Mouse (Mus musculus) liver, adult 2 months (tissue): ENCODE results near the gene Kcnd3. TPM values are rescaled to one million over a fixed set of nuclear protein-coding genes. Genes with fewer than 3 reads are reported as not detected.

Experiments used
- DNase-seq: peaks from one replicate; pipeline ENCODE4 v3.0.0-alpha.2; 2011; ENCODE audit warnings: low read depth, low spot score; ENCODE audit errors: extremely low read depth
- H3K27ac ChIP-seq: fragments of 200-500 bp; replicated peaks from 2 replicates; pipeline ENCODE4 v1.5.1; 2012; ENCODE audit warnings: low read depth, mild to moderate bottlenecking, control low read depth, inconsistent platforms, low read length; ENCODE audit not compliant: insufficient read depth
- H3K27me3 ChIP-seq: fragments of 200-500 bp; 2 replicates; pipeline ENCODE4 v1.6.1; 2012; ENCODE audit warnings: mild to moderate bottlenecking, moderate library complexity, low read length, inconsistent platforms; ENCODE audit not compliant: control insufficient read depth, insufficient read depth
- H3K36me3 ChIP-seq: fragments of 200-500 bp; 2 replicates; pipeline ENCODE4 v1.6.1; 2012; ENCODE audit warnings: low read length, inconsistent platforms; ENCODE audit not compliant: control insufficient read depth, insufficient read depth
- H3K4me1 ChIP-seq: fragments of 200-500 bp; 2 replicates; pipeline ENCODE4 v1.6.1; 2011; ENCODE audit warnings: low read length; ENCODE audit not compliant: control insufficient read depth, insufficient read depth
- H3K4me3 ChIP-seq: fragments of 200-500 bp; 2 replicates; pipeline ENCODE4 v1.5.1; 2011; ENCODE audit warnings: low read depth, mild to moderate bottlenecking, control low read depth, low read length, moderate library complexity; ENCODE audit not compliant: insufficient read depth
- H3K79me2 ChIP-seq: fragments of 200-500 bp; 2 replicates; pipeline ENCODE4 v1.6.1; 2012; ENCODE audit warnings: inconsistent platforms, mild to moderate bottlenecking, low read length, moderate library complexity; ENCODE audit not compliant: control insufficient read depth, insufficient read depth
- H3K9ac ChIP-seq: fragments of 200-500 bp; 2 replicates; pipeline ENCODE4 v1.6.1; 2012; ENCODE audit warnings: low read depth, mild to moderate bottlenecking, control low read depth, inconsistent platforms, low read length
- CTCF ChIP-seq: fragments of 200-500 bp; IDR thresholded peaks from 2 replicates; pipeline ENCODE4 v1.5.1; 2011; ENCODE audit warnings: low read depth, low read length, control low read depth
- POLR2A ChIP-seq: fragments of 200-500 bp; IDR thresholded peaks from 2 replicates; pipeline ENCODE4 v1.6.1; 2011; ENCODE audit warnings: low read length, control low read depth; ENCODE audit not compliant: insufficient read depth; ENCODE audit errors: extremely low read depth
- WGBS: fragments of 180-500 bp; shearing (Covaris S2); methylation state at CpG from one replicate; pipeline ENCODE4 v1.1.7; 2018; 5-methylcytosine and 5-hydroxymethylcytosine counted together
- polyA plus RNA-seq: library from polyadenylated mRNA; depleted of rRNA; stranded (reverse); fragments of >200 nt; gene quantifications from 2 replicates; pipeline ENCODE4 v1.2.3, GENCODE M21; 2012
- total RNA-seq: library from RNA; depleted of rRNA; stranded (reverse); fragments of >200 nt; gene quantifications from 2 replicates; pipeline ENCODE4 v1.2.3, GENCODE M21; 2014

Kcnd3 gene
- total and polyA plus RNA-seq, 2 experiments, result under 0.01 to 0.04 TPM

- TF ChIP-seq CTCF, result no peak
- Histone ChIP-seq H3K4me3 (no peak overlapping the region), H3K27ac (no peak overlapping the region), H3K9ac (no peak overlapping the region), H3K79me2 (no peaks in the 10 kb centered on the region), H3K27me3 (no peaks in the 10 kb centered on the region), H3K4me1 (no peaks in the 10 kb centered on the region), H3K36me3 (no peaks in the 10 kb centered on the region)
- 49% methylated on average over 6 of the region's 6 CpGs for WGBS
- no peak for DNase-seq
Measured at GRCm38 (mm10) chr3:105569310-105569752, 117.2 kb downstream of the Kcnd3 start.

DNA sequence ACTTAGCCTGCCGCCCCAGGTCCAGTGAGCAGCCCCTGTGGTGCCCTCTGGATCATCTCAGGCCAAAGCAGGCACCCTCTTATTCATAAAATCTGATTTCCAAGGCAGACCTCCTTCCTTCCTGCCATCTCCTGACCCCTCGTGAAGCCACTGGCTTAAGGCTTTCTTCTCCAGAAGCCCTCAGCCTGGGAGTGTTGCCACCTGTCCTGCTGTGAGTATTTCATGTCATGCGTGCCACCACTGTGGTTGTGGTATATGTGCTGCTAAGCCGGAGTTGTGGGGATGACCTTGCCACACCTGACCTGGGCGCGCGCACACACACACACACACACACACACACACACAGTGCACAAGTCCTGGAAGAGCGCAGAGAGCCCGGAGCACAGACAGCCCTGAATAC lies 117.8 kb downstream of the Kcnd3 start:
- Histone ChIP-seq H3K79me2 (no peaks in the 10 kb centered on the region), H3K27me3 (no peaks in the 10 kb centered on the region), H3K9ac (no peak overlapping the region), H3K4me1 (no peaks in the 10 kb centered on the region), H3K36me3 (no peaks in the 10 kb centered on the region), H3K27ac (no peak overlapping the region), H3K4me3 (no peak overlapping the region)
- no peak for DNase-seq
- WGBS, result 65% methylated on average over 9 of the region's 9 CpGs
- TF ChIP-seq POLR2A, result no peak
- TF ChIP-seq CTCF, result no peak

DNA sequence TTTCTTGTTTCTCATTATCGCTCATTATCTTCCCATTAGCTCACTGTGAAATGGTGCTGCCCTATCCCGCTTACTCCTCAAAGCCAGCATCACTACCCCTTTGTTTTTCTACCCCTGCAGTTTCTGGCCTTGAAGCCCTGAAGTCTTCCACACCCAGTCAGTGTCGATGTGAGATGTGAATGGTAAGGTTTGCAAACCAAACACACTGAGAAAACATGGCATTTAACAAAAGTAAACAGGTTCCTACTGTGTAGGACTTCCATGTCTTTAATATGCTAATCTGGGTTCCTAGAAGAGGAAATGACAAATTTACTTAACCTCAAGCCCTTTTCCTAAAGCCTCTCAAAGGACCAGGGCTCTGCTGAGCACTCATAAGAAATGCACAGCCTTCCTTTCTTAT lies 118.7 kb downstream of the Kcnd3 start:
- H3K4me1 ChIP-seq, result no peaks in the 10 kb centered on the region
- no peak overlapping the region for H3K9ac ChIP-seq
- no peak overlapping the region for H3K4me3 ChIP-seq
- no peak for DNase-seq
- H3K27ac ChIP-seq, result no peak overlapping the region
- 20% methylated on average over 3 of the region's 3 CpGs for WGBS
- TF ChIP-seq POLR2A (no peak), CTCF (no peak)
- H3K27me3 ChIP-seq, result no peaks in the 10 kb centered on the region
- H3K79me2 ChIP-seq, result no peaks in the 10 kb centered on the region
- no peaks in the 10 kb centered on the region for H3K36me3 ChIP-seq

- no peak for DNase-seq
- TF ChIP-seq CTCF (no peak), POLR2A (no peak)
- Histone ChIP-seq H3K27me3 (no peaks in the 10 kb centered on the region), H3K9ac (no peak overlapping the region), H3K79me2 (no peaks in the 10 kb centered on the region), H3K27ac (no peak overlapping the region), H3K4me3 (no peak overlapping the region), H3K4me1 (no peaks in the 10 kb centered on the region), H3K36me3 (no peaks in the 10 kb centered on the region)
- WGBS, result 61% methylated on average over 1 of the region's 1 CpGs
Measured at GRCm38 (mm10) chr3:105571944-105572343, 119.8 kb downstream of the Kcnd3 start.

DNA sequence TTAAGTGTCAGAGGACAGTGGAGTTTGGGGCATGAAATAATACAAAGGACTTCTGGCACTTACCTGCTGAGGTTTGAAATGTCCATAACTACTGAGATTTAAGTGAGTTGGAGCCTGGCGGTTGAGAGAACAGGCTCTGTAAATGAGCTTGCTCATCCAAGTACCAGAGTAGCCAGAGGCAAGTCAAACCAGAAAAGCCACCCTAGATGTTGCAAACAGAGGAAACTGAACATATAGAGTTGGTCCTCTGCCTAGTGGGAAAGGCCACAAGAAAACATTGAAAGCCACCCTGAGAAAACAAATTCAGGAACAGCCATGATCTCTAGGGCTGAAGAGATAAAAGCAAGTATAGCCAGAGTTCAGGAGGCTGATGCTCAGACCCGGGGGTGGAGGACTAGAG lies 121.0 kb downstream of the Kcnd3 start:
- Histone ChIP-seq H3K79me2 (no peaks in the 10 kb centered on the region), H3K9ac (no peak overlapping the region)
- TF ChIP-seq CTCF, result no peak
- no peak for TF ChIP-seq POLR2A

DNA sequence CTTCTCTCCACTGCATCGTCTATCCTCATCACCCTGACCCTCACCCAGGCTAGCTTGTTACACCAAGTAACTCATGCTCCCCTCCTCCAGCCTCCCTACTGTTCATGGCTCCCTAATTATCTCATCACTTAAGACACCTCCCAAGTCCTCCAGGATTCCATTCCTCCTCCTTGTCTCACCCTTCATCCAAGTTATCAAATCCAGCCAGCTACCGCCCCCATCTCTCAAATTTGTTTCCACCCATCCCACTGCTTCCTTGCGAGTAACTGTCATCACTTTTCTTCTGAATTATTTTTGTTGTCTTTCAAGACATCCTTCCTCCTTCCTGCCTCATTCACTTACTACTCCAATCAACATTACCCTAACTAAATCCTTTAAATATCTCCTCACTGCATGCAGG lies 126.2 kb downstream of the Kcnd3 start:
- TF ChIP-seq POLR2A (no peak), CTCF (no peak)
- Histone ChIP-seq H3K27ac (no peak overlapping the region), H3K79me2 (no peaks in the 10 kb centered on the region), H3K4me3 (no peak overlapping the region), H3K9ac (no peak overlapping the region), H3K36me3 (no peaks in the 10 kb centered on the region), H3K27me3 (no peaks in the 10 kb centered on the region), H3K4me1 (no peaks in the 10 kb centered on the region)
- no peak for DNase-seq
- 74% methylated on average over 3 of the region's 3 CpGs for WGBS

More for the DNA sequence above, 121.0 kb downstream of the Kcnd3 start:
- no peak for DNase-seq
- no peak overlapping the region for H3K27ac ChIP-seq
- 82% methylated on average over 2 of the region's 2 CpGs for WGBS
- H3K27me3 ChIP-seq, result no peaks in the 10 kb centered on the region
- H3K4me1 ChIP-seq, result no peaks in the 10 kb centered on the region
- no peaks in the 10 kb centered on the region for H3K36me3 ChIP-seq
- H3K4me3 ChIP-seq, result no peak overlapping the region
